Mouse (Mus musculus): ENCODE measurements at regions not wholly inside any gene's neighbourhood (a gene's known extent, or its start where the extent isn't known, plus 50 kb on each side); places are given as distances from the start of the nearest gene placed in this dataset.

DNA sequence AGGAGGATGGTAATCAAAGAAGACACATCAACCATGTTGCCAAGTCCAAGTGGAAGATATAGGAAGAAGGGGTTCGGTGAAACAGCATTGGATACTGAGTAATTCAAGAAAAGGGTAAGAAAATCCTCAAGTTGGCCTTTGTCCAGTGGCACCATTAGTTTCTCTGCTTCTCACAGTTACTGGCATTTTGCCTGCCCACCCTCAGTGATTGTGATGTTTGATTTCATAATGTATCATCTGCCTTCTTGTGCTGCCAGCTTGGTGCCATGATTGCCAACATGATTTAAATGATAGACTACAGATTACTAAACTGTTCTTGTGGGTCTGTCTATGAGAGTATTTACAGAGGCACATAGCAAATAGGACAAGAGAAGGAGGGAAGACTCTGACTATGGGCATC lies 399.3 kb upstream of the Gm11114 start:
- intact Hi-C loops (cut with DNase I) = no loop called here
- DNase-seq = no peak

GRCm38 (mm10) chr9:84922306-84922705 lies 390.3 kb upstream of the Gm11114 start:
- no peak for DNase-seq
- intact Hi-C loops (cut with DNase I) = no loop called here

DNA sequence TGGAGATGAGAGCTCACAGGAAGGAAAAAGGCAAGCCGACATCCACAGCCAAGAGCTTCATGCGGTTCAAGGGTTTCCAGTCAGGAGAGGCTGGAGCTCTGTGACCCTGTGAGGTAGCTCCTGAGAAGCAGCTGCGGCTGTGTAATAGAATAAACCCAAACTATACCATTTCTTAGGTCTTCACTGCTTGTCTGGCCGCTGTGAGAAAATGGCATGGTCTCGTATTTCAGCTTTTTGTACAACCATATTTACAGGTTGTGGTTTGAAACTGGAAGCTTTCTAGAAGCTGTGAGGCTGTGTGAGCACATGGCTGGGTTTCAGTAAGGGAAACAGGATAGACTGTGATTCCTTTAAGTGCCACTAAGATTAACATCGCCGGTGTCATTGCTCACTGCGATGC lies 388.6 kb upstream of the Gm11114 start:
- intact Hi-C loops (cut with DNase I) = no loop called here
- no peak for DNase-seq

DNA sequence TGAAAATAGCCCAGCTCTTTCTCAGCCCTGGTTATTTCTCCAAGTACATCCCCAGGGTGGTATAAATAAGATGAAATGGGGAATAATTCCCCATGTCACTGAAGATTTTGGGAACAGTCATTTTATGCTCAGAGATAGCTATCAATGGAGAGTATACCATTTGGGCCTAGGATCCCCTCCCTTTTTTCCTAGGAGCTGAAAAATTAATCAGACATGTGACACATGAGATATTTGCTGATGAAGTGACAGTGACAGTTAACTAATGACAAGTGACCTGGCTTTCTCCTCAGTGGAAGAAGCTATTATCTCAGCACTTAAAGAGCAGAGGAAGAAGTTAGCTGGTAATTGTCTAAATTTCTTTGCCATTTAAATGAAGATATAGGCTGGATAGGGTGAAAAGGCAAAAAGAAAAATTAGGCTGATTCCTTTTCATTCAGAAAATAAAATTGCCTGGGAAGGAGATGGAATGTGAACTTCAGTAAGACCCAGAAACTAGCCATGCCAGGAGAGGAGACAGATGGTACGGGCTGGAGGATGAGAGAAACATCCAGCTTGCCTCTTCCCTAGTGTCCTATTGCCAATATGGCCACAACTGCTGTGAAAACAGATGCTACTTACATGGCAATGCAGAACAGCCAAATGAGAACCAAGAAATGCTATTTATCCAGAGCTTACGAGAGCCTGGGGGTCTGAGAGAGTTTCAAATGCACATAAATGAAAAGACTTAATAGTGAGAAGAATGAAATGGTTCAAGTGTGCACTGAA lies 376.1 kb upstream of the Gm11114 start:
- DNase-seq = no peak
- intact Hi-C loops (cut with DNase I) = no loop called here

DNA sequence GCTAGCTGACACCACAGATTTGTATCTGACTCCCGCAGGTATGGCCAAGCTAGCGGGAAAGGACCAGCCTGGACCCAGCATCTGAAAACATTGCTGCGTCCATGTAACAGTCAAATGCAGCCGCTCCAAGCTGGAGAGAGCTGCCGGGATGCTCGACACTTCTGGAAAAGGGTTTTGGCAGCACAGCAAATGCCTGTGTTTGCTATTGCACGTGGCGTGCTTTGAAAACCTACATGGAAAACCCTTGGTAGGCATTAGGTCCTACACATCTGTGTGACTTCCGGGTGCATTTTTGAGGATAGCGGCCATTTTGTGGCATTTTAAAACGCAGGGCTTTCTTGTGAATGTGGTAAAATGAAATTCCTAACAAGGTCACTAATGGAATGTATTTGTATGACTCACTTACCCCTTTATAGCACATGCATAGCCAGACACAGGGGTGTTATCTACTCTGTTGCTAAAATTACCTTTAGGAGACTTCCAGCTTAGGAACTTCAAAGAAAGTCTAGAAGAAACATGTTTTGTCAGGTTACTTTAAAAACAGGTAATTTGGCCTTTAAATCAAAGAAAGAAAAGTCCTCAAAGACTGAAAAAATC lies 345.9 kb upstream of the Gm11114 start:
- intact Hi-C loops (cut with DNase I) = loop anchor here (10.0 kb wide), 1 partner anchor 158 kb away; no protein-coding TSS in a partner anchor
- DNase-seq = peak in 1 of 2 experiments; percentile 15

DNA sequence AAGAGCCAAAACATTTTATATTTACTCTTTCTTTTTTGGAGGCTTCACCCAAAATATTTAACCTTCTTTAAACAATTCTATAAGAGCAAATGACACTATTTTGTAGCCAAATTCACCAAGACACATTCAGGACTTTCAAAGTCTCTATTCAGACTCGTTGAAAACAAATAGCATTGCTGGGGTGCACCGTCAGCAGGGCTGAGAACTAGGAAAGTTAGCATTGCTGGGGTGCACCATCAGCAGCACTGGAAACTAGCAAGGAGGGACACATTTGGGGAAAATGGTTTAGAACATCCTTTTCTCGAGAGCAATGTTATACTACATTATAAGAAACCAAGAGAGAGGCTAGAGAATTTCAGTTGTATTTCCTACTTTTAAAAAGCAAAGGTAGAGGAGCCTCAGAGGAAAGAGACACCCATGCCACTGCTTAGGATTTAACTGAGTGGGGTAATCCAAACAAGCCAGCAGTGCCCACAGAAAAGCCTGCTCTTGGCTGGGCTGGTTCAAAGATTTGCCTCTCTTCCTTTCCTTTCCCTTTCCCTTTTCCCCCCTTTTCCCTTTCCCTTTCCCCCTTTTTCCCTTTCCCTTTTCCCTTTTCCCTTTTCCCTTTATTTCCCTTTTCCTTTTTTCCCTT lies 342.5 kb upstream of the Gm11114 start:
- no peak for DNase-seq
- intact Hi-C loops (cut with DNase I) = loop anchor here (5.0 to 10.0 kb wide), 2 partner anchors 155 to 357 kb away; partner anchors contain the start of gene Tent5a

- intact Hi-C loops (cut with DNase I) = no loop called here
Measured at GRCm38 (mm10) chr9:84977470-84977869, 335.1 kb upstream of the Gm11114 start.

GRCm38 (mm10) chr9:85003414-85003813 lies 309.2 kb upstream of the Gm11114 start:
- intact Hi-C loops (cut with DNase I) = no loop called here
- no peak for DNase-seq

More at GRCm38 (mm10) chr9:84977470-84977869, 335.1 kb upstream of the Gm11114 start:
- DNase-seq = no peak

DNA sequence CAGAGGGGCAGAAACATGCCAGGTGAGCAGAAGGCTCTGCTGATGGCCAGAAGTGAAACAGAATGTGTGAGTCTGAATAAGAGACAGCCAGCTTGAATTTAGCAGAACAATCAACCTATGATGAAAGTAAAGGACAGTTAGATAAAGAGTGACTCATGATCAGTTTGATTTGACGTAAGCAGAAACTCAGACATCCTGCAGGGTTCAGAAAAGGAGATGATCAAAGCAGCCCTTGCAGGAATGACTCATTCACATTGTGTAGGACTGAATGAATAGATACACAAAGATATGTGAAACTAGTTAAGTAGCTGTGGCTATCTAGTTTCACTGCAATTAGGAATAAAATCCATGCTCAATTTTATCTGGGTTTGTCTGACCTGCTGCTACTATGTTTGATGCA lies 301.2 kb upstream of the Gm11114 start:
- DNase-seq = no peak
- intact Hi-C loops (cut with DNase I) = no loop called here

GRCm38 (mm10) chr9:85048112-85048978 lies 264.2 kb upstream of the Gm11114 start:
- DNase-seq = no peak
- intact Hi-C loops (cut with DNase I) = no loop called here

- no peak for DNase-seq
- intact Hi-C loops (cut with DNase I) = no loop called here
Measured at GRCm38 (mm10) chr9:85052526-85052925, 260.0 kb upstream of the Gm11114 start.

GRCm38 (mm10) chr9:85079975-85080374 lies 232.6 kb upstream of the Gm11114 start:
- no peak for DNase-seq
- intact Hi-C loops (cut with DNase I) = no loop called here

- intact Hi-C loops (cut with DNase I) = no loop called here
- no peak for DNase-seq
Measured at GRCm38 (mm10) chr9:85088556-85089338, 223.8 kb upstream of the Gm11114 start.

DNA sequence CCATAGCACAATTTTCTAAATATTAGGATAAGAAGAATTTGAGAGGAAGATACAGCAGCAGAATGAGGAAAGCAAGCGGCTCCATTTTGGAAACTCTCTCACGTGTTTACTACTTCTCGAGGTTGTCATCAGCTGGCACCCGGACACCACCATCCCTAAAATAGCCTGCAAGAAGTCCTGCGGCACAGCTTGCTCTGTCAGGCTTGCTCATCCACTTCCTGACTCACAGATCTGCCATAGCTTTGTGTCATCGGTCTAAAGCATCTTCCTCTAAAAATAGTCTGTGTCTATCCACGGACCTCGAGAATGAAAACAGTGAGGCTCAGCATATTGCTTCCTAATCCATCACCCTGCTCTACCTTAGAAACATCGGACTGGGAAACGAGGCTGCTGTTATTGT lies 222.3 kb upstream of the Gm11114 start:
- peak; percentile 17 to 32 for DNase-seq
- intact Hi-C loops (cut with DNase I) = loop anchor here (5.0 kb wide), 1 partner anchor 237 kb away; the partner anchor contains the start of gene Tent5a

DNA sequence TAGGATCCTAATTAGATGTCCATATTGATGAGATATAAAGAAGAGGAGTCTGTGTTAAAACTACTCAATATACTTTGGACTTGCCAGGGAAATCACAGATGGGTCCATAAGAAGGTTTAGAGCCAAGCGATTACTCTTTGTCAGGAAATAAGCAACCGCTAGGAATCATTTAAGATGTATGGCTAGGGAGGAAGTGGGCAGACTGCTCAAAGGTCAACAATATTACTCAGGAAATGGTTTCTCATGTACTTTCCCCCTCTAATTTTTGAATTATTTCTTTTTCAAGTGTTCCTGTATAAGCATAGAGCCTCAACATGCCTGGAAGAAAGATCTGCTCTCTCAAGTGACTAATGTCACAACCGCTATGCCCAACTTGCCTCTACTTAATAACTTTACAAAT lies 217.3 kb upstream of the Gm11114 start:
- no peak for DNase-seq
- intact Hi-C loops (cut with DNase I) = no loop called here

DNA sequence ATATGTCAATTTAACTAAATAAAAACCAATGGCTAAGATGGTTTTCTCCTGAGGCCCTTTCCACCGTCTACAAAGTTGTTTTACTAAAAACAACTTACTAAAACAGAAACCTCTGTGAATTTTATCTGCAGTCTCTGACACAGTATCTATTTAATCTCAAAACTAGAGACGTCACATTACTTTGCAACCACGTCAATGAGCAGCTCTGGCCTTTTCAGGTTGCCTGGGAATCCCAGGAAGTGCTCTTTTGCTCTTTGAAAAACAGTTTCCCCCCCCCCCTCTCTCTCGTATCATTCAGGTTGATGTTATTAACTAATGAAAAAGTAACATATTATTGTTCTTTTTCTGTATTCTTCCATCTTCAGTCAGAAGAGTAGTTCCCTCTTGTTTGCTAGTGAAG lies 216.1 kb upstream of the Gm11114 start:
- intact Hi-C loops (cut with DNase I) = no loop called here
- no peak for DNase-seq

GRCm38 (mm10) chr9:85112928-85113327 lies 199.6 kb upstream of the Gm11114 start:
- no peak for DNase-seq
- intact Hi-C loops (cut with DNase I) = no loop called here

DNA sequence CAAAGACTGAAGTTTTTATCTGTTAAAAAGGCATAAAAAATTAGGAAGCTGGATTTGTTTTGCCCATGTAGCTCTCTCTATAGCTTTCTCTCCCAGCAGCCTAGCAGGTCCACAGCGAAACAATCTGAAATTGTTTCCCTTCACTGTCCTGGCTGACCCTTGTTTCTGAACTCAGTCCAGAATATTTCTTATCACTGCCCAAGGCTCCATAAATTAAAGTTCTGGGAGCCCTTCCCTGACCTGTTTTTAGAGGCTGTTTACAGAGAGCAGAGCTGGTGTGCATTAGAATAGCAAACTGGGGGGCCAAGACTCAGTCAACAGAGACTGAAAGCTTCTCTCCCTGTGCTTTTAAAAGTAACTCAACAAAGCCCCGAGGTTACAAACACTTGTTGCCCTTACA lies 198.3 kb upstream of the Gm11114 start:
- intact Hi-C loops (cut with DNase I) = no loop called here
- DNase-seq = no peak

- intact Hi-C loops (cut with DNase I) = loop anchor here (10.0 kb wide), 1 partner anchor 155 kb away; no protein-coding TSS in a partner anchor
- DNase-seq = no peak
Measured at GRCm38 (mm10) chr9:85120061-85120460, 192.5 kb upstream of the Gm11114 start.

- intact Hi-C loops (cut with DNase I) = loop anchor here (10.0 kb wide), 1 partner anchor 156 kb away; no protein-coding TSS in a partner anchor
- no peak for DNase-seq
Measured at GRCm38 (mm10) chr9:85121059-85121458, 191.5 kb upstream of the Gm11114 start.
